Mouse (Mus musculus): ENCODE results near the gene Cep63. TPM values are rescaled to one million over a fixed set of nuclear protein-coding genes. Genes with fewer than 3 reads are reported as not detected.
A peak's percentile ranks its signal among the peaks of the same experiment; 100 is the strongest.

Gene Cep63
- polyA plus RNA-seq (2014; fragmentation: Nextera tagmentation; extraction: Ambion mirVana) = 45.8 and 47.7 TPM in 2 replicates

GRCm38 (mm10) chr9:102625983-102626838 lies at the start of gene Cep63, which contains the start of gene Anapc13:
Gene Cep63, minus strand, starts transcription at chr9:102626534.
Gene Anapc13, plus strand, starts transcription at chr9:102626296.
- DNase-seq (ENCODE audit: low spot score) = peak; percentile 99
- under 1% methylated on average over 84 of the region's 84 CpGs for WGBS
- H3K4me3 ChIP-seq (ENCODE audit: low read depth, low read length) = peak within 1 kb of the TSS; percentile 94

GRCm38 (mm10) chr9:102675922-102676321 lies 49.6 kb upstream of the Cep63 start:
- 83% methylated on average over 5 of the region's 5 CpGs for WGBS
- H3K27ac ChIP-seq (replicated peaks; ENCODE audit: low read depth, low read length) = no peak overlapping the region

More at GRCm38 (mm10) chr9:102625983-102626838, at the start of gene Cep63, which contains the start of gene Anapc13:
- Histone ChIP-seq H3K4me1 (ENCODE audit: control insufficient read depth, insufficient read depth, low read length) (0 out of 2 replicates have a peak, but pooled peaks cover 2% of the 10 kb centered on the region), H3K36me3 (ENCODE audit: control insufficient read depth, insufficient read depth, low read length) (no peaks in the 10 kb centered on the region), H3K9ac (ENCODE audit: low read length) (peak within 1 kb of the TSS; percentile 99), H3K4me2 (ENCODE audit: low read depth, severe bottlenecking) (peak within 1 kb of the TSS; percentile 71), H3K9me3 (ENCODE audit: control insufficient read depth, low read length) (no peaks in the 10 kb centered on the region), H3K27ac (replicated peaks; ENCODE audit: low read depth, low read length) (peak within 1 kb of the TSS; percentile 89), H3K27me3 (ENCODE audit: control insufficient read depth, insufficient read depth, low read length) (no peaks in the 10 kb centered on the region)
- ATAC-seq (ENCODE audit: insufficient number of reproducible peaks, low FRiP score, low TSS enrichment, low read depth) = peak; percentile 91

GRCm38 (mm10) chr9:102673381-102673780 lies 47.0 kb upstream of the Cep63 start:
- no peak for ATAC-seq (ENCODE audit: insufficient number of reproducible peaks, low FRiP score, low TSS enrichment, low read depth)
- no peak for DNase-seq (ENCODE audit: low spot score)
- whole genome bisulfite sequencing = 75% methylated on average over 7 of the region's 7 CpGs
- Histone ChIP-seq H3K27me3 (ENCODE audit: control insufficient read depth, insufficient read depth, low read length) (no peaks in the 10 kb centered on the region), H3K4me3 (ENCODE audit: low read depth, low read length) (no peak overlapping the region), H3K9ac (ENCODE audit: low read length) (no peak overlapping the region), H3K36me3 (ENCODE audit: control insufficient read depth, insufficient read depth, low read length) (no peaks in the 10 kb centered on the region), H3K4me1 (ENCODE audit: control insufficient read depth, insufficient read depth, low read length) (no peaks in the 10 kb centered on the region), H3K9me3 (ENCODE audit: control insufficient read depth, low read length) (no peaks in the 10 kb centered on the region), H3K27ac (replicated peaks; ENCODE audit: low read depth, low read length) (no peak overlapping the region), H3K4me2 (ENCODE audit: low read depth, severe bottlenecking) (no peak overlapping the region)

More at GRCm38 (mm10) chr9:102675922-102676321, 49.6 kb upstream of the Cep63 start:
- no peak for ATAC-seq (ENCODE audit: insufficient number of reproducible peaks, low FRiP score, low TSS enrichment, low read depth)
- Histone ChIP-seq H3K4me3 (ENCODE audit: low read depth, low read length) (no peak overlapping the region), H3K36me3 (ENCODE audit: control insufficient read depth, insufficient read depth, low read length) (no peaks in the 10 kb centered on the region), H3K9ac (ENCODE audit: low read length) (no peak overlapping the region), H3K27me3 (ENCODE audit: control insufficient read depth, insufficient read depth, low read length) (no peaks in the 10 kb centered on the region), H3K9me3 (ENCODE audit: control insufficient read depth, low read length) (no peaks in the 10 kb centered on the region), H3K4me1 (ENCODE audit: control insufficient read depth, insufficient read depth, low read length) (no peaks in the 10 kb centered on the region), H3K4me2 (ENCODE audit: low read depth, severe bottlenecking) (no peak overlapping the region)
- DNase-seq (ENCODE audit: low spot score) = no peak

- no peak overlapping the region for H3K4me3 ChIP-seq (ENCODE audit: low read depth, low read length)
- DNase-seq (ENCODE audit: low spot score) = no peak
- 88% methylated on average over 12 of the region's 12 CpGs for WGBS
- H3K9me3 ChIP-seq (ENCODE audit: control insufficient read depth, low read length) = no peaks in the 10 kb centered on the region
- no peaks in the 10 kb centered on the region for H3K27me3 ChIP-seq (ENCODE audit: control insufficient read depth, insufficient read depth, low read length)
- peaks cover 2% of the 10 kb centered on the region; the same call in 1 of the 2 replicates for H3K4me1 ChIP-seq (ENCODE audit: control insufficient read depth, insufficient read depth, low read length)
- H3K36me3 ChIP-seq (ENCODE audit: control insufficient read depth, insufficient read depth, low read length) = no peaks in the 10 kb centered on the region
- no peak for ATAC-seq (ENCODE audit: insufficient number of reproducible peaks, low FRiP score, low TSS enrichment, low read depth)
- no peak overlapping the region for H3K9ac ChIP-seq (ENCODE audit: low read length)
- no peak overlapping the region for H3K4me2 ChIP-seq (ENCODE audit: low read depth, severe bottlenecking)
- H3K27ac ChIP-seq (replicated peaks; ENCODE audit: low read depth, low read length) = no peak overlapping the region
Observed at GRCm38 (mm10) chr9:102668906-102669305, 42.6 kb upstream of the Cep63 start.

GRCm38 (mm10) chr9:102668115-102668514 lies 41.8 kb upstream of the Cep63 start:
- Histone ChIP-seq H3K4me2 (ENCODE audit: low read depth, severe bottlenecking) (no peak overlapping the region), H3K9me3 (ENCODE audit: control insufficient read depth, low read length) (no peaks in the 10 kb centered on the region), H3K4me3 (ENCODE audit: low read depth, low read length) (no peak overlapping the region), H3K9ac (ENCODE audit: low read length) (no peak overlapping the region), H3K4me1 (ENCODE audit: control insufficient read depth, insufficient read depth, low read length) (peaks cover 2% of the 10 kb centered on the region; the same call in 1 of the 2 replicates), H3K27ac (replicated peaks; ENCODE audit: low read depth, low read length) (no peak overlapping the region), H3K27me3 (ENCODE audit: control insufficient read depth, insufficient read depth, low read length) (no peaks in the 10 kb centered on the region), H3K36me3 (ENCODE audit: control insufficient read depth, insufficient read depth, low read length) (no peaks in the 10 kb centered on the region)
- ATAC-seq (ENCODE audit: insufficient number of reproducible peaks, low FRiP score, low TSS enrichment, low read depth) (no peak), DNase-seq (ENCODE audit: low spot score) (peak; percentile 47)
- 32% methylated on average over 6 of the region's 6 CpGs for WGBS

GRCm38 (mm10) chr9:102656355-102657095 lies 30.2 kb upstream of the Cep63 start:
- Histone ChIP-seq H3K9me3 (ENCODE audit: control insufficient read depth, low read length) (no peaks in the 10 kb centered on the region), H3K9ac (ENCODE audit: low read length) (no peak overlapping the region), H3K4me3 (ENCODE audit: low read depth, low read length) (no peak overlapping the region), H3K4me1 (ENCODE audit: control insufficient read depth, insufficient read depth, low read length) (peaks cover 6% of the 10 kb centered on the region; the same call in 1 of the 2 replicates), H3K27ac (replicated peaks; ENCODE audit: low read depth, low read length) (no peak overlapping the region; the same call in 1 of the 2 replicates), H3K27me3 (ENCODE audit: control insufficient read depth, insufficient read depth, low read length) (no peaks in the 10 kb centered on the region), H3K4me2 (ENCODE audit: low read depth, severe bottlenecking) (no peak overlapping the region), H3K36me3 (ENCODE audit: control insufficient read depth, insufficient read depth, low read length) (no peaks in the 10 kb centered on the region)
- WGBS = 53% methylated on average over 8 of the region's 8 CpGs
- no peak for ATAC-seq (ENCODE audit: insufficient number of reproducible peaks, low FRiP score, low TSS enrichment, low read depth)
- DNase-seq (ENCODE audit: low spot score) = no peak

- H3K27me3 ChIP-seq (ENCODE audit: control insufficient read depth, insufficient read depth, low read length) = no peaks in the 10 kb centered on the region
- no peak overlapping the region for H3K4me2 ChIP-seq (ENCODE audit: low read depth, severe bottlenecking)
- no peak for ATAC-seq (ENCODE audit: insufficient number of reproducible peaks, low FRiP score, low TSS enrichment, low read depth)
- H3K36me3 ChIP-seq (ENCODE audit: control insufficient read depth, insufficient read depth, low read length) = no peaks in the 10 kb centered on the region
- H3K4me1 ChIP-seq (ENCODE audit: control insufficient read depth, insufficient read depth, low read length) = peaks cover 8% of the 10 kb centered on the region; the same call in 1 of the 2 replicates
- H3K27ac ChIP-seq (replicated peaks; ENCODE audit: low read depth, low read length) = no peak overlapping the region
- DNase-seq (ENCODE audit: low spot score) = no peak
- no peak overlapping the region for H3K4me3 ChIP-seq (ENCODE audit: low read depth, low read length)
- no peaks in the 10 kb centered on the region for H3K9me3 ChIP-seq (ENCODE audit: control insufficient read depth, low read length)
- WGBS = 55% methylated on average over 6 of the region's 6 CpGs
- H3K9ac ChIP-seq (ENCODE audit: low read length) = no peak overlapping the region
Observed at GRCm38 (mm10) chr9:102651199-102651720, 24.9 kb upstream of the Cep63 start.

GRCm38 (mm10) chr9:102650637-102651036 lies 24.3 kb upstream of the Cep63 start:
- Histone ChIP-seq H3K4me3 (ENCODE audit: low read depth, low read length) (no peak overlapping the region), H3K9ac (ENCODE audit: low read length) (no peak overlapping the region), H3K27me3 (ENCODE audit: control insufficient read depth, insufficient read depth, low read length) (no peaks in the 10 kb centered on the region), H3K9me3 (ENCODE audit: control insufficient read depth, low read length) (no peaks in the 10 kb centered on the region), H3K27ac (replicated peaks; ENCODE audit: low read depth, low read length) (no peak overlapping the region), H3K4me2 (ENCODE audit: low read depth, severe bottlenecking) (no peak overlapping the region), H3K36me3 (ENCODE audit: control insufficient read depth, insufficient read depth, low read length) (no peaks in the 10 kb centered on the region), H3K4me1 (ENCODE audit: control insufficient read depth, insufficient read depth, low read length) (peaks cover 10% of the 10 kb centered on the region; the same call in 1 of the 2 replicates)
- DNase-seq (ENCODE audit: low spot score) (no peak), ATAC-seq (ENCODE audit: insufficient number of reproducible peaks, low FRiP score, low TSS enrichment, low read depth) (no peak)
- WGBS = 18% methylated on average over 7 of the region's 7 CpGs

Data from limb, embryonic 11.5 days (tissue).